In the genomic region with DNA sequence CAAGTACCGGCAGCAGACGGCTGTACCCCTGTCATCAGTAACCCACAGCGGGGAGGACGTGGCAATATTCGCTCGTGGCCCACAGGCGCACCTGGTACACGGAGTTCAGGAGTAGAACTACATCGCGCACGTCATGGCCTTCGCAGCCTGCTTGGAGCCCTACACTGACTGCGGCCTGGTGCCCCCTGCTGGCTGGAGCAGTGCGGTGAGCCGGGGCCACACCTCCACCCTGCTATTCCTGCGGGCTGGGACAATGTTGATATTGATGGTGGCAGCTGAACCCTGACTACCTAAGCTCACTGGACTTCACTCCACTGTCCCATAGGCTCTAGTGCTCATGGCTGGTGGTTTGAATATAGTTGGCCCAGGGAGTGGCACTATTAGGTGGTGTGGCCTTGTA, we compare ENCODE assay signal across 9 mouse cellular contexts. TPM values are rescaled to one million over a fixed set of nuclear protein-coding genes. Genes with fewer than 3 reads are reported as not detected.
DNase-seq lines count a peak whose midpoint lies in the region; ATAC-seq and TF ChIP-seq lines count a peak whose summit lies in the region.
"Had no signal": no experiment of that assay in that cellular context is flagged by ENCODE, and none has a peak within 500 bp of the region (broad histone marks: within the 10 kb centered on the region; RNA-seq: fewer than 3 reads in every experiment).

No protein-coding gene starts in this region.

- no peak overlapping the region for H3K27ac ChIP-seq in testis, adult 2 months (ENCODE audit: control insufficient read depth, insufficient read depth, low read depth, low read length)
- H3K27ac ChIP-seq: heart, embryonic 15.5 days had no signal

- no peaks in the 10 kb centered on the region for H3K36me3 ChIP-seq in testis, adult 2 months (ENCODE audit: control insufficient read depth, insufficient read depth, low read length)
- H3K36me3 ChIP-seq: heart, embryonic 15.5 days had no signal

- ATAC-seq in CD4-positive, CD25-positive, alpha-beta regulatory T cell, adult 4 months, result no peak

- peak; percentile 60 for DNase-seq in CD4-positive, CD25-positive, alpha-beta regulatory T cell, adult 2 months (ENCODE audit: low read depth, low spot score)
- DNase-seq in testis, postnatal 14 days (ENCODE audit: low spot score), result no peak
- peak; percentile 33 for DNase-seq in induced T-regulatory cell, adult 2 months (ENCODE audit: low read depth)
- peak; percentile 50 for DNase-seq in lung, postnatal 14 days
- peak; percentile 43 to 46 for DNase-seq in thymus, postnatal 36 days
- DNase-seq in frontal cortex, postnatal 10 days (ENCODE audit: low spot score in 2 of 2), result no peak

- peak; percentile 73; the same call in 1 of the 2 replicates for TF ChIP-seq CTCF in testis, adult 2 months (IDR thresholded peaks at IDR 0.05; ENCODE audit: control insufficient read depth, insufficient read depth, insufficient replicate concordance, low read depth, low read length)

- TF ChIP-seq POLR2A in testis, adult 2 months (IDR thresholded peaks at IDR 0.05; ENCODE audit: control insufficient read depth, low read depth, low read length), result no peak

- no peaks in the 10 kb centered on the region for H3K27me3 ChIP-seq in testis, adult 2 months (ENCODE audit: control insufficient read depth, insufficient read depth, low read length)
- H3K27me3 ChIP-seq: heart, embryonic 15.5 days had no signal

- H3K4me1 ChIP-seq in testis, adult 2 months (ENCODE audit: control insufficient read depth, insufficient read depth, low read length), result no peaks in the 10 kb centered on the region
- H3K4me1 ChIP-seq: heart, embryonic 15.5 days had no signal

- H3K4me3 ChIP-seq in testis, adult 2 months (ENCODE audit: control insufficient read depth, low read depth, low read length), result no peak overlapping the region
- H3K4me3 ChIP-seq: heart, embryonic 15.5 days had no signal

RNA-seq across cellular contexts. Expression of gene Alppl2, which starts 19.0 kb away (rescaled TPM):
- polyA plus RNA-seq in CD4-positive, CD25-positive, alpha-beta regulatory T cell, adult 4 months (2017; shearing (Covaris generic)), result not detected
- polyA plus RNA-seq in testis, adult 2 months (2012; rRNA removed), result 2.2 and 3.6 TPM in 2 replicates
- polyA plus RNA-seq: heart, embryonic 15.5 days had no signal

RNA-seq across cellular contexts. Expression of gene Alpi, which starts 30.7 kb away (rescaled TPM):
- polyA plus RNA-seq in CD4-positive, CD25-positive, alpha-beta regulatory T cell, adult 4 months (2017; shearing (Covaris generic)), result not detected
- 0.17 and 0.19 TPM in 2 replicates for polyA plus RNA-seq in testis, adult 2 months (2012; rRNA removed)
- polyA plus RNA-seq: heart, embryonic 15.5 days had no signal

RNA-seq across cellular contexts. Expression of gene Akp3, which starts 54.1 kb away (rescaled TPM):
- polyA plus RNA-seq in CD4-positive, CD25-positive, alpha-beta regulatory T cell, adult 4 months (2017; shearing (Covaris generic)), result not detected
- polyA plus RNA-seq in testis, adult 2 months (2012; rRNA removed), result 1.5 and 1.7 TPM in 2 replicates
- polyA plus RNA-seq: heart, embryonic 15.5 days had no signal

Comparison
In these comparisons a context has a peak if more than half of its experiments do, and no peak if none do; other contexts are left out.
1. DNase-seq: peak in CD4-positive, CD25-positive, alpha-beta regulatory T cell, adult 2 months (single experiment), induced T-regulatory cell, adult 2 months (single experiment), lung, postnatal 14 days (single experiment) and thymus, postnatal 36 days (2 of 2); none in testis, postnatal 14 days (single experiment) and frontal cortex, postnatal 10 days (0 of 2).